Mouse (Mus musculus) heart, postnatal 10 days (tissue): Measurements from ENCODE around the gene Glis3. TPM values are rescaled to one million over a fixed set of nuclear protein-coding genes. Genes with fewer than 3 reads are reported as not detected.

Experiments used
- DNase-seq, 2 experiments: peaks; one replicate each; pipeline ENCODE4 v3.0.0; 2021
- intact Hi-C: fragments of 180-260 bp; cut with DNase I; formaldehyde crosslinking; loops from one replicate; pipeline ENCODE4 v1.15.1; 2025
- total RNA-seq, 2 experiments: library from RNA; stranded (reverse); gene quantifications; 2 replicates each; pipeline ENCODE4 v1.2.3; 2021

Gene Glis3
- total RNA-seq, 2 experiments from 2014 or later, result 1.7 to 2.0 TPM

- DNase-seq, result no peak
- intact Hi-C loops, result loop anchor here (5.0 kb wide), 1 partner anchor 177 kb away; no protein-coding TSS in a partner anchor
Observed at GRCm38 (mm10) chr19:28550611-28551010, 129.3 kb downstream of the Glis3 start.

- DNase-seq, result no peak
- intact Hi-C loops, result no loop called here
Observed at GRCm38 (mm10) chr19:28546933-28547332, 132.9 kb downstream of the Glis3 start.

GRCm38 (mm10) chr19:28545493-28545892 lies 134.4 kb downstream of the Glis3 start:
- no peak for DNase-seq
- intact Hi-C loops, result no loop called here

GRCm38 (mm10) chr19:28538813-28539212 lies 141.1 kb downstream of the Glis3 start:
- intact Hi-C loops, result loop anchor here (10.0 kb wide), 1 partner anchor 186 kb away; no protein-coding TSS in a partner anchor

GRCm38 (mm10) chr19:28534964-28535363 lies 144.9 kb downstream of the Glis3 start:
- intact Hi-C loops, result loop anchor here (10.0 kb wide), 1 partner anchor 190 kb away; no protein-coding TSS in a partner anchor
- DNase-seq, result no peak

More at GRCm38 (mm10) chr19:28538813-28539212, 141.1 kb downstream of the Glis3 start:
- DNase-seq, result no peak

- intact Hi-C loops, result loop anchor here (10.0 kb wide), 1 partner anchor 191 kb away; no protein-coding TSS in a partner anchor
- DNase-seq, result no peak
Observed at GRCm38 (mm10) chr19:28533576-28533975, 146.3 kb downstream of the Glis3 start.

GRCm38 (mm10) chr19:28531750-28532149 lies 148.1 kb downstream of the Glis3 start:
- no peak for DNase-seq
- intact Hi-C loops, result loop anchor here (1.0 to 10.0 kb wide), 3 partner anchors 193 to 1081 kb away; no protein-coding TSS in a partner anchor

GRCm38 (mm10) chr19:28530846-28531245 lies 149.0 kb downstream of the Glis3 start:
- intact Hi-C loops, result loop anchor here (1.0 to 10.0 kb wide), 3 partner anchors 194 to 1080 kb away; no protein-coding TSS in a partner anchor
- peak; percentile 32 to 67 for DNase-seq

GRCm38 (mm10) chr19:28529006-28529405 lies 150.9 kb downstream of the Glis3 start:
- no peak for DNase-seq
- intact Hi-C loops, result no loop called here

- no peak for DNase-seq
- intact Hi-C loops, result no loop called here
Observed at GRCm38 (mm10) chr19:28527446-28527845, 152.4 kb downstream of the Glis3 start.

GRCm38 (mm10) chr19:28525331-28525730 lies 154.5 kb downstream of the Glis3 start:
- DNase-seq, result no peak
- intact Hi-C loops, result no loop called here

- DNase-seq, result no peak
- intact Hi-C loops, result no loop called here
Observed at GRCm38 (mm10) chr19:28522289-28522688, 157.6 kb downstream of the Glis3 start.

GRCm38 (mm10) chr19:28520761-28521181 lies 159.1 kb downstream of the Glis3 start:
- intact Hi-C loops, result no loop called here
- DNase-seq, result no peak

GRCm38 (mm10) chr19:28520128-28520745 lies 159.6 kb downstream of the Glis3 start:
- intact Hi-C loops, result no loop called here
- DNase-seq, result no peak

- DNase-seq, result no peak
- intact Hi-C loops, result no loop called here
Observed at GRCm38 (mm10) chr19:28519296-28519695, 160.6 kb downstream of the Glis3 start.

- DNase-seq, result no peak
- intact Hi-C loops, result no loop called here
Observed at GRCm38 (mm10) chr19:28518846-28519245, 161.0 kb downstream of the Glis3 start.

- DNase-seq, result no peak
- intact Hi-C loops, result no loop called here
Observed at GRCm38 (mm10) chr19:28518266-28518665, 161.6 kb downstream of the Glis3 start.

- intact Hi-C loops, result no loop called here
Observed at GRCm38 (mm10) chr19:28517464-28518080, 162.3 kb downstream of the Glis3 start.

GRCm38 (mm10) chr19:28516487-28516886 lies 163.4 kb downstream of the Glis3 start:
- intact Hi-C loops, result no loop called here
- DNase-seq, result no peak

More at GRCm38 (mm10) chr19:28517464-28518080, 162.3 kb downstream of the Glis3 start:
- no peak for DNase-seq

GRCm38 (mm10) chr19:28512475-28512874 lies 167.4 kb downstream of the Glis3 start:
- intact Hi-C loops, result no loop called here
- DNase-seq, result no peak

GRCm38 (mm10) chr19:28511910-28512309 lies 168.0 kb downstream of the Glis3 start:
- intact Hi-C loops, result no loop called here
- no peak for DNase-seq

GRCm38 (mm10) chr19:28505376-28505775 lies 174.5 kb downstream of the Glis3 start:
- intact Hi-C loops, result no loop called here
- DNase-seq, result no peak
